Mouse (Mus musculus): Measurements from ENCODE around the gene Myo15b.

DNA sequence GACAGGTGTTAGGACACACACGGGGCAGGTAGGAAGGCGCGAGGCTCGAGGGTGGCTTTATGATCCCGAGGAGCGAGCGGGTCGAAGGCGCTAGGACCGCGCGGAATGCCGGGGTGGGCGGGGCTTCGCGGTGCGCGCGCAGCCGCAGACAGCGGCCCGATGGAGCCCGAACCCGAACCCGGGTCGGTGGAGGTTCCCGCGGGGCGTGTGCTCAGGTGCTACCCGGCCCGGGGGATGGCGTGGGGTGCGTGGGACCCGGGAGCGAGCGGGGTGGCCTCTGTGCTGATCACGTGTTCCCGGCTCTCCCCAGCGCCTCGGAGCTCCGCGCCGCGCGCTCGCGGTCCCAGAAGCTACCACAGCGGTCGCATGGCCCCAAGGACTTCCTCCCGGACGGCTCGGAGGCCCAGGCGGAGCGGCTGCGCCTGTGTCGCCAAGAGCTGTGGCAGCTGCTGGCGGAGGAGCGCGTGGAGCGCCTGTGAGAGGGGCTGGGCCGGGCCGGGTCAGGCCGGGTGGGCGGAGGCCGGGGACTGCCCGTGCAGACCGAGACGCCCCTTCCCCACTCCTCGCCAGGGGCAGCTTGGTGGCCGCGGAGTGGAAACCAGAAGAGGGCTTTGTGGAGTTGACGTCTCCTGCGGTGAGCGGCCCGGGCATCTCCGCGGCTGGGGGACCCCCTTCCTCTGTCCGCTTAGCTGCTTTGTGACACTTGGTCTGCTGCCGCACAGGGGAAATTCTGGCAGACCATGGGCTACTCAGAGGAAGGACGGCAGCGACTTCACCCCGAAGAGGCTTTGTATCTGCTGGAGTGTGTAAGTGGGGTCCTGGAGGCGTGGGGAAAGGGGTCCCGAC lies 43.4 kb upstream of the Myo15b start, which contains the start of gene Tsen54:
- TF ChIP-seq CTCF (IDR thresholded peaks at IDR 0.05; ENCODE audit: control insufficient read depth, insufficient read depth, insufficient read length) (no peak), MAX (IDR thresholded peaks at IDR 0.05) (no peak), USF1 (IDR thresholded peaks at IDR 0.05; ENCODE audit: low read depth) (peak; percentile 23), MYOD1 (IDR thresholded peaks at IDR 0.05; ENCODE audit: control insufficient read depth, insufficient read length, low read depth) (no peak), MYOG (IDR thresholded peaks at IDR 0.05; ENCODE audit: control insufficient read depth, extremely low read depth, insufficient read length) (no peak), CEBPB (IDR thresholded peaks at IDR 0.05; ENCODE audit: low read depth) (no peak), FOSL1 (IDR thresholded peaks at IDR 0.05; ENCODE audit: insufficient read depth, low read length, poor library complexity, severe bottlenecking) (no peak)

All from C2C12 (cell line).